Mouse (Mus musculus) CH12.LX (cell line): Measurements from ENCODE around the gene Cry2.

Experiments used
- CTCF ChIP-seq, 2 experiments: IDR thresholded peaks in 1 of 2; conservative IDR thresholded peaks in 1 of 2; 2 replicates each; pipeline ENCODE4 v1.5.1; 2011 to 2012; ENCODE audit warnings: low read depth in 2 of 2, low read length in 2 of 2, improper control_type of control experiment in 1 of 2, inconsistent platforms in 1 of 2, mild to moderate bottlenecking in 1 of 2, moderate library complexity in 1 of 2
- TBP ChIP-seq: conservative IDR thresholded peaks from 2 replicates; pipeline ENCODE4 v1.6.1; 2011; ENCODE audit warnings: low read depth, low read length, improper control_type of control experiment
- USF1 ChIP-seq: IDR thresholded peaks from 2 replicates; pipeline ENCODE4 v1.6.1; 2014; ENCODE audit warnings: low read depth, mild to moderate bottlenecking, inconsistent platforms, low read length, improper control_type of control experiment

GRCm38 (mm10) chr2:92440432-92440831 lies 6.6 kb upstream of the Cry2 start:
- no peak for TF ChIP-seq CTCF (conservative IDR thresholded peaks at IDR 0.05 in 1 of 2, IDR thresholded peaks at IDR 0.05 in 1 of 2; ENCODE audit: low read depth in 2 of 2, low read length in 2 of 2)
- TF ChIP-seq TBP: no peak
- no peak for TF ChIP-seq USF1
